Mouse (Mus musculus): ENCODE measurements around the gene Myrip. TPM values are rescaled to one million over a fixed set of nuclear protein-coding genes. Genes with fewer than 3 reads are reported as not detected.
A peak's percentile ranks its signal among the peaks of the same experiment; 100 is the strongest.
"Not testable (repeated sequence)": the region's sequence is repeated elsewhere in the genome, so short reads cannot be mapped to it uniquely, and the experiment has no call there.

The Myrip gene
- polyA plus RNA-seq, 1 experiment from 2014 or later, result 0.29 TPM

DNA sequence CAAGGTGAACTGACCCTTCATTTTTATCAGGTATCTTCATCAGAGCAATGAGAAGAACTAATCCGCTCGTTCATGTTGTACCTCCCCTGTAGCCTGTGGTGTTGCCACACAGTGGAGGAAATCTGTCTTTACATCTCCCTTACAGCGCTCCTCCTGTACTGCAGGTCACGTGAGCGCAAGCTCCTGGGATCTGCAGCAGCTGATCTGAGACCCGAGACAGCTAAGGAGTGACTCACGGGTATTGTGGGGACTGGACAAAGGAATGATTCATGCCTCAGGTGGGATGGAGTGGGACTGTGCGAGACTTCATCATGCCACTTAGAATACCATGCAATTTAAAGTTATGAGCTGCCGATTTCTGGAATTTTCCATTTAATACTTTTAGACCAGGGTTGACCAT lies 17.8 kb downstream of the Myrip start:
- no peak overlapping the region for H3K4me2 ChIP-seq (ENCODE audit: low read depth, low read length)
- no peak overlapping the region for H3K27ac ChIP-seq (ENCODE audit: low read length)
- H3K36me3 ChIP-seq (ENCODE audit: control insufficient read depth, insufficient read depth, low read length), result no peaks in the 10 kb centered on the region
- H3K9me3 ChIP-seq (ENCODE audit: control insufficient read depth, low read length), result no peaks in the 10 kb centered on the region
- no peaks in the 10 kb centered on the region for H3K27me3 ChIP-seq (ENCODE audit: control insufficient read depth, insufficient read depth, low read depth, low read length)
- no peaks in the 10 kb centered on the region for H3K4me1 ChIP-seq (replicated peaks; ENCODE audit: control insufficient read depth, insufficient read depth, low read length)
- no peak for ATAC-seq (ENCODE audit: low read depth)
- H3K4me3 ChIP-seq (ENCODE audit: low read length), result no peak overlapping the region
- 66% methylated on average over 9 of the region's 9 CpGs for WGBS
- H3K9ac ChIP-seq (ENCODE audit: low read length), result no peak overlapping the region

DNA sequence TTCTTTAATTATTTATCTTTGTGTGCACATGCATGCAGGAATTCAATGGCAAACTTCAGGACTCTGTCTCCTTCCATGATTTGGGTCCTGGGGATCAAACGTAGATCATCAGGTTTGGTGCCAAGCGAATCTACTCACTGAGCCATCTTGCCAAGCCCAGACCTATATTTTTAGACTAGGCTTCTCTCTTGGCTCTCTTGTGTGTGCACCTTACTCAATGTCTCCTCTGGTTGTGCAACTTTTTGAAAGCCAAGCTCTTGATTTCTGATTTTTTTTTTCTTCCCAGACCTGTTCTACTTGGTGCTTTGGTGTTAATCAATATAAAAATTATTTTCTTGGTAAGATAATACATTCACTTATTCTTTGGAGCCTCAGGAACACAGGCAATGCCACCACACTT lies 19.3 kb downstream of the Myrip start:
- Histone ChIP-seq H3K27ac (ENCODE audit: low read length) (no peak overlapping the region), H3K27me3 (ENCODE audit: control insufficient read depth, insufficient read depth, low read depth, low read length) (no peaks in the 10 kb centered on the region), H3K36me3 (ENCODE audit: control insufficient read depth, insufficient read depth, low read length) (no peaks in the 10 kb centered on the region), H3K9ac (ENCODE audit: low read length) (no peak overlapping the region), H3K9me3 (ENCODE audit: control insufficient read depth, low read length) (no peaks in the 10 kb centered on the region), H3K4me3 (ENCODE audit: low read length) (no peak overlapping the region), H3K4me2 (ENCODE audit: low read depth, low read length) (no peak overlapping the region), H3K4me1 (replicated peaks; ENCODE audit: control insufficient read depth, insufficient read depth, low read length) (no peaks in the 10 kb centered on the region)
- WGBS, result 92% methylated on average over 2 of the region's 2 CpGs
- ATAC-seq (ENCODE audit: low read depth), result no peak

- Histone ChIP-seq H3K27me3 (ENCODE audit: control insufficient read depth, insufficient read depth, low read depth, low read length) (no peaks in the 10 kb centered on the region), H3K27ac (ENCODE audit: low read length) (no peak overlapping the region), H3K9me3 (ENCODE audit: control insufficient read depth, low read length) (no peaks in the 10 kb centered on the region), H3K9ac (ENCODE audit: low read length) (no peak overlapping the region), H3K4me2 (ENCODE audit: low read depth, low read length) (no peak overlapping the region), H3K4me3 (ENCODE audit: low read length) (no peak overlapping the region), H3K36me3 (ENCODE audit: control insufficient read depth, insufficient read depth, low read length) (no peaks in the 10 kb centered on the region), H3K4me1 (replicated peaks; ENCODE audit: control insufficient read depth, insufficient read depth, low read length) (no peaks in the 10 kb centered on the region)
- no peak for ATAC-seq (ENCODE audit: low read depth)
- WGBS, result 72% methylated on average over 15 of the region's 15 CpGs
Observed at GRCm38 (mm10) chr9:120322702-120323426, 21.6 kb downstream of the Myrip start.

DNA sequence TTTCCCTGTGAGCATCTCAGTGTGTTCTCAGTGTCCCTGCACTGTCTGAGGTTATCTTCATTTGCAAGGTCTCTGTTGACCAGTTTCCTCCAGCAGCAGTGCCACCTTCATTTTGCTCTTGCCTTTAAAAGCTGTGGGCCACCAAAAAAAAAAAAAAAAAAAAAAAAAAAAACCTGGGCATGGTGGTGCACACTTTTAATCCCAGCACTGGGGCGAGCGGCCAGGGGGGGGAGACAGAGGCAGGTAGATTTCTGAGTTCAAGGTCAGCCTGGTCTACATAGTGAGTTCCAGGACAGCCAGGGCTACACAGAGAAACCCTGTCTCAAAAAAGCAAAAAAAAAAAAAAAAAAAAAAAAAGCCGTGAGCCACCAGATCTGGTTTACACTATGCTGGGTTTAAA lies 29.7 kb downstream of the Myrip start:
- not testable (repeated sequence) for ATAC-seq (ENCODE audit: low read depth); H3K4me3 ChIP-seq (ENCODE audit: low read length); H3K4me1 ChIP-seq (replicated peaks; ENCODE audit: control insufficient read depth, insufficient read depth, low read length); H3K27me3 ChIP-seq (ENCODE audit: control insufficient read depth, insufficient read depth, low read depth, low read length); H3K9me3 ChIP-seq (ENCODE audit: control insufficient read depth, low read length); H3K9ac ChIP-seq (ENCODE audit: low read length); H3K27ac ChIP-seq (ENCODE audit: low read length); H3K36me3 ChIP-seq (ENCODE audit: control insufficient read depth, insufficient read depth, low read length); H3K4me2 ChIP-seq (ENCODE audit: low read depth, low read length)
- 78% methylated on average over 2 of the region's 3 CpGs for WGBS

DNA sequence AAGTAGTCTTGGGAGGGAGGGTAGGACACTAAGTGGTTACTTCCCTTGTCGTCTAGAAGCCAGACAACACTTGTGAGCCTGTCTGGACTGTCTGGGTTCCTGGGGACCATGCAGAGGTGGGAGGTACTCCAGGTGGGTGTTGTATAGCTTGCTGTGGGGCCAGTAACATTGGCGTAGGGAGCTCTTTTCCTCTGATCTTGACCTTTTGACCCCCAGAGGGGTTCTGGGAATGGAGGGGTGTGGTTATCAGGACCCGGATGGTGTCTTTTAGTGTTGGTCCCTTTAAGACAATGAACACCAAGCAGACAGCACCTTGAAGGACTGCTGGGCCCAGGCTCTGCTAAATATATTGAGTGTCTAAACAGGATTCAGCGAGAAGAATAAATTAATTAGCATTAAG lies 36.9 kb downstream of the Myrip start:
- H3K4me2 ChIP-seq (ENCODE audit: low read depth, low read length), result no peak overlapping the region
- H3K36me3 ChIP-seq (ENCODE audit: control insufficient read depth, insufficient read depth, low read length), result no peaks in the 10 kb centered on the region
- H3K9ac ChIP-seq (ENCODE audit: low read length), result no peak overlapping the region
- no peaks in the 10 kb centered on the region for H3K9me3 ChIP-seq (ENCODE audit: control insufficient read depth, low read length)
- no peaks in the 10 kb centered on the region for H3K27me3 ChIP-seq (ENCODE audit: control insufficient read depth, insufficient read depth, low read depth, low read length)
- no peak; the same call in 1 of the 2 replicates for ATAC-seq (ENCODE audit: low read depth)
- no peak overlapping the region for H3K27ac ChIP-seq (ENCODE audit: low read length)
- WGBS, result 40% methylated on average over 4 of the region's 4 CpGs
- no peaks in the 10 kb centered on the region for H3K4me1 ChIP-seq (replicated peaks; ENCODE audit: control insufficient read depth, insufficient read depth, low read length)
- no peak overlapping the region for H3K4me3 ChIP-seq (ENCODE audit: low read length)

GRCm38 (mm10) chr9:120339975-120340695 lies 38.8 kb downstream of the Myrip start:
- no peaks in the 10 kb centered on the region for H3K9me3 ChIP-seq (ENCODE audit: control insufficient read depth, low read length)
- H3K4me2 ChIP-seq (ENCODE audit: low read depth, low read length), result no peak overlapping the region
- H3K27ac ChIP-seq (ENCODE audit: low read length), result no peak overlapping the region
- no peak for ATAC-seq (ENCODE audit: low read depth)
- H3K36me3 ChIP-seq (ENCODE audit: control insufficient read depth, insufficient read depth, low read length), result no peaks in the 10 kb centered on the region
- H3K27me3 ChIP-seq (ENCODE audit: control insufficient read depth, insufficient read depth, low read depth, low read length), result no peaks in the 10 kb centered on the region
- 62% methylated on average over 10 of the region's 10 CpGs for WGBS
- H3K4me1 ChIP-seq (replicated peaks; ENCODE audit: control insufficient read depth, insufficient read depth, low read length), result no peaks in the 10 kb centered on the region
- H3K4me3 ChIP-seq (ENCODE audit: low read length), result no peak overlapping the region
- H3K9ac ChIP-seq (ENCODE audit: low read length), result no peak overlapping the region

DNA sequence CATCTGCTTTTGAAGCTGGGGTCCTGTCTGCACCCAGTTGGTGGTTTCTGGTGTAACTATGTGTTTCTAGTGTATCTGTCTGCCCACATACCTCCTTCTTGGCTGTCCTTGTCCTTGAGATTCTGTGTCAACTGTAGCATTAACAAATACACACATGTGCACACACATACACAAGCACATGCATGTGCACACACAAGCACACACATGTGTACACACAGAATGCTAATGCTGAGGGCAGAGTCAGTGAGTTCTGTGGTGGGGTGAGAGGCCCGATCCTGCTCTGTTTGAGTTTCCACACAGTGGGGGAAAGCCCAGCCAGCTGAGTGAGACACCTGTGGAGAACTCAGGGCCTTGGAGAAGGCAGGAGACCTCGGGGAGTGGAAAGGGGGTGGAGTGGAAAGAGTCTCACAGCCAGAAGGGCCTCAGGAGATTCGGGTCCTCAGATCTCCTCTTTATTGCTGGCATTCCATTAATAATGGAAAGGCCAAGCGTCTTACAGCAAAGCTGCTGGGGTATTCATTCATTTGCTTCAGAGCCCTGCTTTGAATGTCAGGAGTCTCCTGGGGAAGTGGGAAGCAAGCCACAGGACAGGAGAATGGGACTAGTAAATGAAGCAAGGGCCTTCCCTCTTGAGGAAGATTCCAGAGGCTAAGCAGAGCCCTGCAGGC lies 41.9 kb downstream of the Myrip start:
- Histone ChIP-seq H3K27ac (ENCODE audit: low read length) (no peak overlapping the region), H3K9ac (ENCODE audit: low read length) (no peak overlapping the region), H3K27me3 (ENCODE audit: control insufficient read depth, insufficient read depth, low read depth, low read length) (no peaks in the 10 kb centered on the region), H3K4me2 (ENCODE audit: low read depth, low read length) (no peak overlapping the region), H3K36me3 (ENCODE audit: control insufficient read depth, insufficient read depth, low read length) (no peaks in the 10 kb centered on the region), H3K4me1 (replicated peaks; ENCODE audit: control insufficient read depth, insufficient read depth, low read length) (no peaks in the 10 kb centered on the region), H3K4me3 (ENCODE audit: low read length) (no peak overlapping the region), H3K9me3 (ENCODE audit: control insufficient read depth, low read length) (no peaks in the 10 kb centered on the region)
- ATAC-seq (ENCODE audit: low read depth), result no peak
- WGBS, result 40% methylated on average over 4 of the region's 4 CpGs

DNA sequence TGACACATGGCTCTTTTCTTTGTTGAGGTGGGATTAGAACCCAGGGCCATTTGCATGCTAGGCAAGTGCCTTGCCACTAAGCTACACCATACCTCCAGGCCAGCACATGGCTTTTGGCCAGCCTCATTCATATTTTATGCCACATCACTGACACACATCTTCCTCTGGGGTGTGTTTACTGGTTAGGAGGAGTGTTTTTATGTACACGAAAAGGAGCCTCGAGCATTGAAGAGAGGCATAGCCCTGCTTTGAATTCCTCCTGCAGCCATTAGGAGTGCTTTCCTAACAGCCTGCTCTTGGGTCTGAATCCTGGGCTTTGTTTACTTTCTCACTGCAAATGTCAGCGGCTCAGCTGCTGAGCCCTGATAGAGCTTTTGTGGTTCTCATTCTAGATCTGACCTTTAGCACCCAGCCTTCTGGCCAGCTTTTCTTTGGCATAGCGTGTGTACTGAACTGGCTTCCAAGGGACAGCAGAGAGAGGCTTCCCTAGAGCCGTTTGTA lies 44.4 kb downstream of the Myrip start:
- peak; percentile 53 for ATAC-seq (ENCODE audit: low read depth)

GRCm38 (mm10) chr9:120349145-120349544 lies 47.8 kb downstream of the Myrip start:
- Histone ChIP-seq H3K36me3 (ENCODE audit: control insufficient read depth, insufficient read depth, low read length) (no peaks in the 10 kb centered on the region), H3K27ac (ENCODE audit: low read length) (no peak overlapping the region), H3K9ac (ENCODE audit: low read length) (no peak overlapping the region), H3K4me3 (ENCODE audit: low read length) (no peak overlapping the region), H3K4me2 (ENCODE audit: low read depth, low read length) (no peak overlapping the region), H3K9me3 (ENCODE audit: control insufficient read depth, low read length) (0 out of 2 replicates have a peak, but pooled peaks cover 3% of the 10 kb centered on the region), H3K27me3 (ENCODE audit: control insufficient read depth, insufficient read depth, low read depth, low read length) (no peaks in the 10 kb centered on the region), H3K4me1 (replicated peaks; ENCODE audit: control insufficient read depth, insufficient read depth, low read length) (peaks cover 2% of the 10 kb centered on the region; the same call in 1 of the 2 replicates)
- peak; percentile 47 for ATAC-seq (ENCODE audit: low read depth)
- WGBS, result 33% methylated on average over 4 of the region's 4 CpGs

More for the DNA sequence above, 44.4 kb downstream of the Myrip start:
- Histone ChIP-seq H3K27ac (ENCODE audit: low read length) (no peak overlapping the region), H3K4me1 (replicated peaks; ENCODE audit: control insufficient read depth, insufficient read depth, low read length) (peaks cover 2% of the 10 kb centered on the region; the same call in 1 of the 2 replicates), H3K9me3 (ENCODE audit: control insufficient read depth, low read length) (no peaks in the 10 kb centered on the region), H3K36me3 (ENCODE audit: control insufficient read depth, insufficient read depth, low read length) (no peaks in the 10 kb centered on the region), H3K9ac (ENCODE audit: low read length) (no peak overlapping the region), H3K27me3 (ENCODE audit: control insufficient read depth, insufficient read depth, low read depth, low read length) (no peaks in the 10 kb centered on the region), H3K4me3 (ENCODE audit: low read length) (no peak overlapping the region), H3K4me2 (ENCODE audit: low read depth, low read length) (no peak overlapping the region)
- 6% methylated on average over 5 of the region's 5 CpGs for WGBS
